In the genomic region with DNA sequence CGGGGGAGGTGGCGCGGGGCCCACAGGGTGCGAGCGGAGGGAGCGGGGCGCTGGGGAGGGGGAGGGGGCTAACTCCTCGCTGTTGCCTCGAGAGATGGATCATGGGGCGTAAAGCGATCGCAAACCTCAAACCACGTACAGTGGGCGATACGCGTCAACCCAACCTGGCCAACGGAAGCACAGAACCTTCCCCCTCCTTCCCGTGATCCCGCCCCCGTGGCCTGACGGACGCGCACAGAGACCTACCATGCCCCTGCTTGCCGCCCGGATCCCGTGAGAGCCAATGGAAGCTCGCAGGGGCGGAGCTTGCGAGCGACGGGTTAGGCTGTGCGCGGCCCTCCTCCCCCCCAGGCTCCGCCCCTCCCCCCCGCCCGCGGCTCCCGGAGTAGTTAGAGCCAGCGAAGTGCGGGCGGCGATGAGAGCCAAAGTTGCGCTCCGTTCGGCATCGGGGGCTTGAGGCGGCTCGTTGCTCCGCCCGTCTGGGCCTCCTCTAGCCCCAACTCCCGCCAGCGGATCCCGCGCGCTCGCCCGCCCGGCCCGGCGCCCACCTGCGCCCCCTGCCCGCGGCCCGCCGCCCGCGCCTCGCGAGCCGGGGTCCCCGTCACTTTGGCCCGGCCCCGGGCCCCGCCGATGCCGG, we compare ENCODE assay signal across 8 mouse cellular contexts. TPM values are rescaled to one million over a fixed set of nuclear protein-coding genes. Genes with fewer than 3 reads are reported as not detected.
DNase-seq lines count a peak whose midpoint lies in the region; ATAC-seq and TF ChIP-seq lines count a peak whose summit lies in the region.

A gene (plus strand): TSS at position 376 of the 637 bp plus-strand sequence.

- peak within 1 kb of the TSS; percentile 99 for H3K4me2 ChIP-seq in lung, postnatal 0 days (replicated peaks; ENCODE audit: low read depth, low read length)

- under 1% methylated on average over 63 of the region's 76 CpGs for WGBS in hindbrain, embryonic 10.5 days
- WGBS in lung, postnatal 0 days = under 1% methylated on average over 22 of the region's 76 CpGs

- peak; percentile 94 for DNase-seq in MN1 (ENCODE audit: low spot score)
- peak; percentile 99 for DNase-seq in cerebellum, adult 9-10 months
- peak; percentile 100 for DNase-seq in hindbrain, embryonic 10.5 days (ENCODE audit: low spot score)
- peak; percentile 100 for DNase-seq in layer of hippocampus, adult 9-11 months
- DNase-seq in lung, postnatal 0 days (ENCODE audit: low spot score) = peak; percentile 99
- DNase-seq in ovary, postnatal 14 days (ENCODE audit: low spot score) = peak; percentile 98
- peak; percentile 99 for DNase-seq in thymus, postnatal 14 days

- peak within 1 kb of the TSS; percentile 100 for H3K27ac ChIP-seq in hindbrain, embryonic 10.5 days
- peak within 1 kb of the TSS; percentile 97 for H3K27ac ChIP-seq in lung, postnatal 0 days (ENCODE audit: low read length)

- H3K4me3 ChIP-seq in hindbrain, embryonic 10.5 days = peak within 1 kb of the TSS; percentile 98
- peak within 1 kb of the TSS; percentile 94 for H3K4me3 ChIP-seq in lung, postnatal 0 days (ENCODE audit: low read depth, low read length)

- peak; percentile 96 for ATAC-seq in frontal cortex, adult (ENCODE audit: low TSS enrichment)
- peak; percentile 97 for ATAC-seq in lung, postnatal 0 days

- H3K4me1 ChIP-seq in hindbrain, embryonic 10.5 days (replicated peaks) = peaks cover 42% of the 10 kb centered on the region
- peaks cover 7% of the 10 kb centered on the region; the same call in 1 of the 2 replicates for H3K4me1 ChIP-seq in lung, postnatal 0 days (ENCODE audit: insufficient read depth, low read depth, low read length)

- peak within 1 kb of the TSS; percentile 93 for H3K9ac ChIP-seq in lung, postnatal 0 days (replicated peaks; ENCODE audit: low read depth)

- TF ChIP-seq EP300 in lung, postnatal 0 days (IDR thresholded peaks at IDR 0.05) = no peak

- TF ChIP-seq CTCF in lung, postnatal 0 days (IDR thresholded peaks at IDR 0.05) = no peak

- H3K36me3 ChIP-seq in hindbrain, embryonic 10.5 days = peaks cover 20% of the 10 kb centered on the region
- H3K36me3 ChIP-seq in lung, postnatal 0 days (ENCODE audit: insufficient read depth, low read length) = no peaks in the 10 kb centered on the region

- no peaks in the 10 kb centered on the region for H3K27me3 ChIP-seq in hindbrain, embryonic 10.5 days (ENCODE audit: insufficient read depth, poor library complexity, severe bottlenecking)
- no peaks in the 10 kb centered on the region for H3K27me3 ChIP-seq in lung, postnatal 0 days (replicated peaks; ENCODE audit: insufficient read depth, low read length)

- no peaks in the 10 kb centered on the region for H3K9me3 ChIP-seq in hindbrain, embryonic 10.5 days
- no peaks in the 10 kb centered on the region for H3K9me3 ChIP-seq in lung, postnatal 0 days (ENCODE audit: low read length)

RNA-seq across cellular contexts. Expression of the gene that starts here (rescaled TPM):
- 5.0 and 6.6 TPM in 2 replicates for polyA plus RNA-seq in hindbrain, embryonic 10.5 days (2016; fragmentation: Nextera tagmentation; extraction: Ambion mirVana)
- 6.7 and 9.5 TPM in 2 replicates for polyA plus RNA-seq in lung, postnatal 0 days (2015; fragmentation: Nextera tagmentation; extraction: Ambion mirVana)

Comparison
In these comparisons a context has a peak if more than half of its experiments do, and no peak if none do; other contexts are left out.
1. Peak in every context shown above with its lines: DNase-seq, ATAC-seq, H3K4me3 ChIP-seq and H3K27ac ChIP-seq.